Mouse (Mus musculus) stomach, embryonic 16.5 days (tissue): ENCODE data around the gene Tbk1. TPM values are rescaled to one million over a fixed set of nuclear protein-coding genes. Genes with fewer than 3 reads are reported as not detected.

Source experiments
- ATAC-seq: fragments of 200-750 bp; cut with Nextera tagmentation; 2 replicates; pipeline ENCODE4 v1.8.0; 2017; ENCODE audit warnings: moderate number of reproducible peaks, moderate TSS enrichment; ENCODE audit not compliant: insufficient read depth, low FRiP score
- H3K27ac ChIP-seq: fragments of 300-500 bp; sonication (generic); 2 replicates; pipeline ENCODE4 v1.5.1; 2014; ENCODE audit warnings: low read length
- H3K27me3 ChIP-seq: fragments of 300-500 bp; sonication (generic); 2 replicates; pipeline ENCODE4 v1.6.1; 2014; ENCODE audit warnings: low read length, control low read depth, mixed read lengths; ENCODE audit not compliant: control insufficient read depth, insufficient read depth
- H3K36me3 ChIP-seq: fragments of 300-500 bp; sonication (generic); 2 replicates; pipeline ENCODE4 v1.6.1; 2014; ENCODE audit warnings: low read length; ENCODE audit not compliant: control insufficient read depth, insufficient read depth
- H3K4me1 ChIP-seq: fragments of 300-500 bp; sonication (generic); 2 replicates; pipeline ENCODE4 v1.6.1; 2014; ENCODE audit warnings: low read length, control low read depth, mixed read lengths; ENCODE audit not compliant: control insufficient read depth, insufficient read depth
- H3K4me2 ChIP-seq: fragments of 300-500 bp; sonication (generic); 2 replicates; pipeline ENCODE4 v1.6.1; 2014; ENCODE audit warnings: low read depth, low read length, mixed read lengths
- H3K4me3 ChIP-seq: fragments of 300-500 bp; sonication (generic); replicated peaks from 2 replicates; pipeline ENCODE4 v1.5.1; 2014; ENCODE audit warnings: mild to moderate bottlenecking, low read length
- H3K9ac ChIP-seq: fragments of 300-500 bp; sonication (generic); 2 replicates; pipeline ENCODE4 v1.6.1; 2014; ENCODE audit warnings: low read length
- H3K9me3 ChIP-seq: fragments of 300-500 bp; sonication (generic); replicated peaks from 2 replicates; pipeline ENCODE4 v1.6.1; 2016; ENCODE audit warnings: low read length, control low read depth; ENCODE audit not compliant: control insufficient read depth
- WGBS: fragments of 180-500 bp; shearing (Covaris S2); extraction: QIAGEN DNeasy Blood & Tissue Kit; methylation state at CpG from one replicate; pipeline ENCODE4 v1.1.7; 2014; 5-methylcytosine and 5-hydroxymethylcytosine counted together
- polyA plus RNA-seq: library from polyadenylated mRNA; unstranded; fragments of >200 nt; fragmentation: Nextera tagmentation; extraction: Ambion mirVana; gene quantifications from 2 replicates; pipeline ENCODE4 v1.2.1, GENCODE M21; 2015

Tbk1 gene
- polyA plus RNA-seq, 1 experiment from 2014 or later: 36.7 TPM

DNA sequence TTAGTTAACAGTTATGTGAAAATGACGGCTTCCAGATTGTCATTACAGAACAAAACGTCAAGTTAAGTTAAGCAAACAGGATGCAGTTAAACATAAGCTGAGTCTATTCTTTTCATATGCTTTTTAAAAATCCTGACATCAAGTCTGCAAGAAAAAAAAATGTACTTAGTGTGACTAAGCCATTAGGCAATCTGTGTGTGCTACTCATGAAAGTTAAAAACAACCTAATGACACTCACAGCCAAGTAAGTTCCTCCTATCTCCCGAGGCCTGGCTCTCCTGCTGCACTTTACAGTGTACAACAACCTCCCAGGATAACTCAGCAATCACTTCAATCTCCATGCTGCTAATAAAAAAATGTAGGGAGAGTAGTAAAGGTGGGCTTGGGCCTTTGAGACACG, 17.0 kb upstream of the Tbk1 start:
- Histone ChIP-seq H3K9ac (no peak overlapping the region), H3K36me3 (peaks cover 61% of the 10 kb centered on the region), H3K27ac (no peak overlapping the region), H3K4me3 (no peak overlapping the region), H3K27me3 (no peaks in the 10 kb centered on the region), H3K9me3 (no peaks in the 10 kb centered on the region), H3K4me2 (no peak overlapping the region), H3K4me1 (no peaks in the 10 kb centered on the region)
- WGBS: 80% methylated on average over 4 of the region's 4 CpGs
- no peak for ATAC-seq

DNA sequence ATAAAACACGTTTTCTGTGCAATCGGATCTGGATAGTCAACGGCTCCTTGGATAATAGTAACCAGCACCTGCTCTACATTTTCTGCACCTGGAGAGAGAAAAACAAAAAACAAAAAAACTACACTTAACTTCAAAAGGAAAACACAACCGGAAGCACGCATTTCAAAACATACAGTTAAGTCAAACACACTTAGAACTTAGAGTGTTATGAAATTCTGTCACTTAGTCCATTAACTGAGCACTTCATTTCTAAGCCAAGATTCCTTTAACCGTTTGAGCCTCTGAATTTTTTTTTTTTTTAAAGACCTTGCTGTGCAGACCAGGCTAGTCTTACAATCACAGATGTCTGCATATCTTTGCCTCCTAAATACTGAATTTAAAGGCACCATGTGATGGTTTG, 14.7 kb upstream of the Tbk1 start:
- no peaks in the 10 kb centered on the region for H3K27me3 ChIP-seq
- no peaks in the 10 kb centered on the region for H3K9me3 ChIP-seq
- H3K36me3 ChIP-seq: peaks cover 39% of the 10 kb centered on the region
- no peak overlapping the region for H3K4me2 ChIP-seq
- H3K4me3 ChIP-seq: no peak overlapping the region
- no peak overlapping the region for H3K9ac ChIP-seq
- H3K27ac ChIP-seq: no peak overlapping the region
- no peak for ATAC-seq
- 77% methylated on average over 6 of the region's 6 CpGs for WGBS
- H3K4me1 ChIP-seq: no peaks in the 10 kb centered on the region

DNA sequence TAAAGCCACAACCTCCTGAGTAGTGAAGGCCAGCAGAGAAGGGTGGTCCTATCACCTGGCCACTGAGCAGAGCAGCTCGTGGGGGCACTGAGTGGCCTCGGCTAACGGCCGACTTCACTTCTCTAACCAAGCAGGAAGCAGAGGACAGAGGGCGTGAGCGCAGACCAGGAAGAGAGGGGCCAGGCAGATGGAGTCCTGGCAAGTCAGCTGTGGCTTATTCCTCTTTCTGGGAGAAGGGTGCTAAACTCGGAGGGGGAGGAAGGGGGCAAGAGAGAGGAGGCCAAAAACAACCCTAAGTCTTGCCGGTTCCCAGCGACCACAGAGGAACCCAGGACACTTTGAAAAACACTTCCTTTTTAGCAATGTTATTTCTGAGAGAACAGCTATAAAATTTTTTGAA, 10.0 kb upstream of the Tbk1 start:
- peaks cover 22% of the 10 kb centered on the region for H3K36me3 ChIP-seq
- no peaks in the 10 kb centered on the region for H3K4me1 ChIP-seq
- H3K9me3 ChIP-seq: no peaks in the 10 kb centered on the region
- no peak overlapping the region for H3K4me3 ChIP-seq
- H3K27me3 ChIP-seq: no peaks in the 10 kb centered on the region
- ATAC-seq: no peak
- H3K9ac ChIP-seq: no peak overlapping the region
- no peak overlapping the region for H3K4me2 ChIP-seq
- WGBS: 80% methylated on average over 9 of the region's 9 CpGs
- no peak overlapping the region for H3K27ac ChIP-seq

DNA sequence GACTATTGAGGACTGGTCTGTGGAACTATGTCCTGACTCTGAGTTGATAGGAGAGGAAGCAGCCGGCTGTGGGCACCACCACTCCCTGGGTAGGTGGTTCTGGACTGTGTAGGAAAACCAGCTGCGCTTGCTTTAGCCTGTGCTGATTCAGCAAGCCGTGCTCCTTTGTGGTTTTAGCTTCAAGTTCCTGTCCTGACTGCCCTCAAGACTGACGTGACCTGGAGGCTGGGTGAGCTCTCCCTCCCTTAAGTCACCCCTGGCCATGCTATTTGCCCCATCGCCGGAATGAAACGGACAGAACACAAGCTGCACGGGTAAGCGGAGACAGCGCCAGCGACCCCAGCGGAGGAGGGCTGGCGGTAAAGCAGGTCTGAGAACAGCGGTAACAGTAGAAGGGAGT, 4.5 kb upstream of the Tbk1 start:
- H3K27ac ChIP-seq: no peak overlapping the region
- H3K4me1 ChIP-seq: no peaks in the 10 kb centered on the region
- H3K9me3 ChIP-seq: no peaks in the 10 kb centered on the region
- H3K27me3 ChIP-seq: no peaks in the 10 kb centered on the region
- peaks cover 11% of the 10 kb centered on the region; the same call in 1 of the 2 replicates for H3K36me3 ChIP-seq
- 85% methylated on average over 14 of the region's 14 CpGs for WGBS
- no peak for ATAC-seq
- H3K9ac ChIP-seq: no peak overlapping the region
- no peak overlapping the region for H3K4me2 ChIP-seq
- no peak overlapping the region for H3K4me3 ChIP-seq

DNA sequence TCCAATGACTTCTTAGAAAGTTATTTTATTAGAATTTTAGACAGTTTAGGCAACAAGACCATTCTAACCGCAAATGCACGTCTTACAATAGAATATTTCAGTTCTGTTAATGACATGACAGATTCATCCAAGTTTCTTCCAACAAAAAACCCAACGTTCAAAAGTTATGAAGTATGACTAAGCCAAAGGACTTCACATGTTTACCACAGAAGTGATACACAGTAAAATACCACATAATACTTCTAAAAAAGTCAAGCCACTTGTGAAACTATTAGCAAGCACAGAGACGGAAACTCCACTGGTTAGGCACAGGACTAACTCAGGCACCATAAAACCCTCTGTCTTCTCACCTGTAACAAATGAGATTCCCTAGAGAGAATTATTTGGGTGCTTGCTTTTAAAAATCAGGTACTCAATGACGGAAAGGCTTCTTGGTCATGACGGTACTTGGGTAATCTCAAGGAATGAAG, 819 bp upstream of the Tbk1 start:
- Histone ChIP-seq H3K27me3 (no peaks in the 10 kb centered on the region), H3K9me3 (no peaks in the 10 kb centered on the region), H3K27ac (peak overlapping the region; percentile 59), H3K4me3 (peak overlapping the region; percentile 86), H3K4me1 (peaks cover 9% of the 10 kb centered on the region), H3K4me2 (peak overlapping the region; percentile 52), H3K36me3 (peaks cover 4% of the 10 kb centered on the region), H3K9ac (peak overlapping the region; percentile 96; the same call in 1 of the 2 replicates)
- no peak for ATAC-seq
- 59% methylated on average over 6 of the region's 6 CpGs for WGBS

DNA sequence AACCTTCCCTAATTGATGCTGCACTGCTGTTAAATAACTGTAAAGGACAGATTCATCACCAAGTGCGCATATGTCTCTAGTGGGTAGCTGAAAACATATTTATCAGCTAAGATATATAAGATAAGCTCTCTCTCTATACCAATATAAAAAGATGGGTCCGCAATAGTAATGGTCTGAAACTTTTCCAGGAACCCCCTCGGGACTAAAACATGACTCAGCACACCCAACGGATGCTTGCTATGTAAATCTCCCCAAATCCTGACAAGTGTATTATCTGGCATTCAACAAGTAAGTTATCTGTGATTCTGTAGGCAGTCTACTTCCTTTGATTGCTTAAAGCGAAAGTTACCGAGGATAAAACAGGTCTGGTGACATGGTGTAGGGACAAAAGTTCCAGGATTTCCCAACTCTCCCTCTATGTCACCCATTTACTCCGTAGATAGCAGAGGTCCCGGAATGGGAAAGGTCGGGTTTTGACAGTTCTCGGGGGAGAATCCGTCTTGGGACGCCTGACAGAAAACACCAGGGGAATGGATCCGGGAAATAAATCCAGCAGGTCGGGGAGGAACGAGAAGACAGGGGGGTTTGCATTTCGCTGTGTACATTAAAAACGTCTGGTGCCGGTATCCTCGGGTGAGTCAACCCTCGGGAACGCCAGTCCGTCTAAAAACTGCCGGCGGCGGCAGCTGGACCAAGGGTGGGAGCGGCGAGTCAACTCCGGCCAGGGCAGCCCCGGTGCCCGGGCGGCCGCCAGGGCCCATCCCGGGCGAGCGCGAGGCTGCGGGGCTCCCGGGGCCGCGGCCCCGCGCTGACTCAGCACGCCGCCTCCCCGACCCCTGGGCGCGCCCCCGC, 570 bp downstream of the Tbk1 start:
- Histone ChIP-seq H3K9me3 (no peaks in the 10 kb centered on the region), H3K4me2 (peak overlapping the region; percentile 63), H3K4me3 (peak overlapping the region; percentile 86), H3K27me3 (no peaks in the 10 kb centered on the region), H3K4me1 (peaks cover 9% of the 10 kb centered on the region), H3K27ac (peak overlapping the region; percentile 59), H3K36me3 (peaks cover 7% of the 10 kb centered on the region), H3K9ac (peak overlapping the region; percentile 96)
- ATAC-seq: peak; percentile 57
- 2% methylated on average over 42 of the region's 48 CpGs for whole genome bisulfite sequencing

DNA sequence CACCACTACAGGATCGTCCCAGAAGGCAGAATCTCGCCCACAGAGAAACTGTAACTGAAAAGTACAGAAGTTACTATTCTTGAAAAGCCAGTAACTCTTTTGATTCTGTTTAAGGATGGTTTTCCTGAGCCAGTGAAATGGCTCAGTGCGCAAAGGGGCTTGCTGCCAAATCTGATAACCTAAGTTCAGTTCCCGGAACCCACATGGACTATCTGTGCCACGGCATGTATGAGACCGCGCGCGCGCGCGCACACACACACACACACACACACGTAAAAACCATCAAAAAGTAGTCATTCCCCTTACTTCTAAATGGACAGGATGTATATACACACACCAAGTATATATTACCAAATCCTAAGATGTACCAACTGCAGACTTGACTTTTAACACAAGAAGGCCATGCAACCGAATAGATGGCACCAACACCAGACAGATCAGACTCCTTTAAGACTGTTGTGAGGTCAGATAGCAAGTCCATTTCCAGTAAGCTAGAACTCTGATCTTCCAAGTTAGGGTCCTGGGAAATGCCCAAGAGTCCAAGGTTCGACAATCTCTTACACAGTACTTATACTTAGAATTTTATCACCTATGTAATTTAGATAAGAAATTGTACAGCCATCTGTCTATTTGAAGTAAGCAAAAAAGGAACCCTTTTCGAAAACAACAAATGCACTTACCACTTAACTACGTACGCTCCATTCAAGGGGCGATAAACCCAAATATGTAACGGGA, 1.4 kb downstream of the Tbk1 start:
- Histone ChIP-seq H3K4me1 (peaks cover 9% of the 10 kb centered on the region), H3K9ac (no peak overlapping the region; the same call in 1 of the 2 replicates), H3K4me2 (peak overlapping the region; percentile 63), H3K9me3 (no peaks in the 10 kb centered on the region), H3K4me3 (peak overlapping the region; percentile 86), H3K27me3 (no peaks in the 10 kb centered on the region), H3K36me3 (peaks cover 13% of the 10 kb centered on the region), H3K27ac (no peak overlapping the region)
- ATAC-seq: no peak
- 78% methylated on average over 20 of the region's 20 CpGs for WGBS

DNA sequence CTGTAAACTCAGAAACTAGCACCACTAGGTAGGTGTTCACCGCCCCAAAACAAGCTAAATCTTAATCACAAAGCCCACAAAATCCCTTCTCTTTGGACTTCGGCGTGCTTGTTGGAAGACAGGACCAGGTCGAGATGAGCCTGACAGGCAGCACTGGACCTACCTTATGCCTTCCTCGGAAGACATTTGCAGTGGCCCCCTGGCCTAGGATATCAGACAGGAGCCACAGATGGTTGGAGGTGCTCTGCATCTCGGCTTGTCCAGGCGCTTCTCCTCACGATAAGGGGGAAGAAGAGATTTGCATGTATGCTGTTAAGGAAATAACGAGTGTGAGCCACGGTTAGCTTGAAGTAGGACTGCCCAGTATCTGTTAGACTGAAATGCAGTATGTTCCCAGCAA, 2.6 kb downstream of the Tbk1 start:
- H3K4me2 ChIP-seq: no peak overlapping the region
- H3K27me3 ChIP-seq: no peaks in the 10 kb centered on the region
- H3K27ac ChIP-seq: no peak overlapping the region
- no peak overlapping the region for H3K9ac ChIP-seq
- no peak overlapping the region for H3K4me3 ChIP-seq
- WGBS: 93% methylated on average over 10 of the region's 10 CpGs
- no peaks in the 10 kb centered on the region for H3K9me3 ChIP-seq
- peaks cover 13% of the 10 kb centered on the region for H3K36me3 ChIP-seq
- ATAC-seq: no peak
- peaks cover 9% of the 10 kb centered on the region for H3K4me1 ChIP-seq

DNA sequence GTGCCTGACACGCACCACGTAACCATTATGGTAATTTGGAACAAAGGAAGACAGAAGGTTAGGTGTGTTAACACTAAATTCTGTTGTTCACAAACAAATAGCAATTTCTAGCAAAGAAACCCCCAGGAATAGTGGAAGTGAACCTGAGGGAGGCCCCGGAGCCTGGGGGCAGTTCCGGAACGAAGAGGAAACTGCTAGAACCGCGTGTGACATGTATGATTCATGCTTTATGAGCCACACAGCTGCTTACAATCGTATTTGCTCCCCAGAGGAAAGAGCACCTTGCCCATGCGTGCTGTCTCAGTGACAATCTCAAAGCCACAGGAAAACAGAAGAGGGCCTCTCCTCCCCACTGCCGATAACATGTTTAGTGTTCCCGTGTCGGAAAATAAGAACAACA, 3.6 kb downstream of the Tbk1 start:
- H3K27ac ChIP-seq: no peak overlapping the region
- WGBS: 89% methylated on average over 12 of the region's 12 CpGs
- H3K4me1 ChIP-seq: peaks cover 9% of the 10 kb centered on the region
- H3K9ac ChIP-seq: no peak overlapping the region
- ATAC-seq: no peak
- H3K4me2 ChIP-seq: no peak overlapping the region
- H3K9me3 ChIP-seq: no peaks in the 10 kb centered on the region
- H3K36me3 ChIP-seq: peaks cover 14% of the 10 kb centered on the region
- H3K4me3 ChIP-seq: no peak overlapping the region
- H3K27me3 ChIP-seq: no peaks in the 10 kb centered on the region
